Mouse (Mus musculus): ENCODE data around the gene Sdk1.

- TF ChIP-seq MEF2A (IDR thresholded peaks at IDR 0.05; ENCODE audit: borderline replicate concordance, low read depth, low read length) (no peak), MAX (IDR thresholded peaks at IDR 0.05; ENCODE audit: low read length) (no peak), JUND (conservative IDR thresholded peaks at IDR 0.05; ENCODE audit: low read depth, low read length) (no peak), POLR2A (IDR thresholded peaks at IDR 0.05; ENCODE audit: low read depth, low read length) (no peak), EP300 (IDR thresholded peaks at IDR 0.05; ENCODE audit: low read length) (no peak), NELFE (IDR thresholded peaks at IDR 0.05; ENCODE audit: low read depth, low read length) (no peak), CTCF (conservative IDR thresholded peaks at IDR 0.05 in 1 of 2, IDR thresholded peaks at IDR 0.05 in 1 of 2; ENCODE audit: low read depth in 2 of 2, low read length in 2 of 2) (no peak), POLR2AphosphoS2 (IDR thresholded peaks at IDR 0.05; ENCODE audit: low read depth, low read length) (no peak), ELF1 (IDR thresholded peaks at IDR 0.05; ENCODE audit: low read depth, low read length) (no peak), CHD1 (IDR thresholded peaks at IDR 0.05; ENCODE audit: low read depth, low read length) (no peak)
Measured at GRCm38 (mm10) chr5:141368567-141368966, 127.3 kb downstream of the Sdk1 start.

Data from CH12.LX (cell line).